Mouse (Mus musculus) c-Kit-positive CD71-positive TER-119-negative erythroid progenitor cells, embryonic 14.5 days (primary cell): ENCODE results near the gene Rbp1.

Experiments
- DNase-seq: peaks from one replicate; pipeline ENCODE4 v3.0.0-alpha.2; 2013; ENCODE audit warnings: low read depth

The Rbp1 gene

GRCm38 (mm10) chr9:98425351-98425880 lies 2.7 kb downstream of the Rbp1 start:
- no peak for DNase-seq

DNA sequence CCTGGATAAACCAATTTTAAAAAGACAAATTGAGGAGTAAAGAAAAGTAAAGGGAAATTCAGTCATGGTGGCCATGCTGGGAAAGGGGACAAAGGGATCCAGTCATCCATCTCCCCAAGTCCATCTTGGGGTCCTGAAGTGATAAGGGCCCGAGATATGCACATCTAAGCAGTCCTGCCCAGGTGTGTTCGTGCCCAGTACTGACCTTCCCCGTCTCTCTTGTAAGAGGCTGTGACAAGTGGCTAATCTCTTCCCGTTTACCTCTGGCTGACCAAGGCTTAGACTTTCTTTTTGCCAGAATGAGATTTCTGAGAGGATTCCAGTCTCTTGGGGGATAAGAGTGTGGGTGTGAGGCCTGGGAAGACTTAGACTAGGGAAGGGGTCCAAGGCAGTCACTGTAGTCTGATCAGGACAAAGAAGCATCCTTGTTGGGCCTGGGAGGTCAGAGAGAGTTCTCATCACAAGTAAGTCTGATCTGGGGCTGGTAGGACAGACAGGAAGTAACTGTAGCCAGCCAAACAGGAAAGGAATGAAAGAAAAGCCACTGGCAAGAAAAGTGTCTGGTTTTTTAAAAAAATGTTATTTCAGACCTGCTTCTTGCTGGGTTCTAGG lies 5.3 kb downstream of the Rbp1 start:
- DNase-seq = no peak

GRCm38 (mm10) chr9:98428783-98429182 lies 6.0 kb downstream of the Rbp1 start:
- DNase-seq = no peak

DNA sequence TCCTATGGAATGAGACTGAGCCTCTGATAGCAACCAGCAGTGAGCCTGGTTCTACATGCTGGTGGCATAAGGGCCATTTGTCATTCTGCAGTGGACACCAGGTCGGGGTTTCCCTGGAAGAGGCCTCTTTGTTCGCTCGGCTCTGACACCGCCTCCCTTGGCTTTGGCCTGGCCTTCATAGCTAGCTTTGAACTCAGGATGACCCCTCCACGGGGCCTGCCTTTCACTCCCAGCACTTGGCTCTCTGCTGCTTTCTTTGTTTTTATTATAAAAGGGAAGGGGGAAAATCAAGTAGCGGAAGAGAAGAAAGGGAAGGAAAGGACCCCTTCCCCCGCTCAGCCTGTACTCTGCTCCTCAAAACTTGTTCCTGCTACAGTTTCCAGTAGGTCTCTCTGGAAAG lies 7.0 kb downstream of the Rbp1 start:
- no peak for DNase-seq

DNA sequence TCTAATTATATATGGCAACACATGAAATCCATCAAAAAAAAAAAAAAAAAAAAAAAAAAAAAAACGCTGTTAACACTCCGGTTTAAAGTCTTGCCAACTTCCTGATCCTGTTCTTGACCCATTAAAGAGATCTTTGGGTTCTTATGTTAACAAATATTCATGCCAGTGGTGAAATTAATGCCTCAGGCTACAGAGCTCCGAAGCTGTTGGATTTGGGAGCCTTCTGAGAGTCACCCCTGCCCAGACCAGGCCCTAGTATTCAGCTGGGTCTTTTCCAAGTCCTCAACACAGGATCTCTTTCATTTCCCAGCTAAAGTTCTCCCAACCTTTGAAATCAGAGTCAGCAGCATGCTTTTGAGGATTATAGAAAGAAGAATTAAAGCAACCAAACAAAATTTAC lies 7.8 kb downstream of the Rbp1 start:
- no peak for DNase-seq

DNA sequence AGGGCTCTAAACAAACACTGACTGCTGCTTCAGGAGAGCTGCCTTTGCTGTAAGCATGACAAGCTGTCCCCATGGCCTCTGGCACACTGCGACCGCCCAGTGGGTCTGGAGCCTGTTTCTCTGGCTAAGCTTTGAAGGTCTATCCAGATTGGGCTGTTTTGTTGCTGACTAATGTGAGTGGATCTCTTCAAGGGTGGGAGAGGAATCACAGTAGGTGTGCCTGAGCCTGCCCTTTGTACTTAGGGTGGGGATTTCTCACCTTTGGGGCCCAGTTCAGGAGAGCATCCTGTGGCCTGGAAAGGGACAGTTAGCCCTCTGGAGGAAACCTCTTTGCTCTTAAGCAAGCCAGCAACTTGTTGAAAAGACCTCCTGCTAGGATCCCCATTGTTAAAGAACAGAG lies 10.3 kb downstream of the Rbp1 start:
- no peak for DNase-seq

GRCm38 (mm10) chr9:98433956-98434588 lies 11.3 kb downstream of the Rbp1 start:
- DNase-seq = no peak

GRCm38 (mm10) chr9:98437819-98438218 lies 15.1 kb downstream of the Rbp1 start:
- no peak for DNase-seq

DNA sequence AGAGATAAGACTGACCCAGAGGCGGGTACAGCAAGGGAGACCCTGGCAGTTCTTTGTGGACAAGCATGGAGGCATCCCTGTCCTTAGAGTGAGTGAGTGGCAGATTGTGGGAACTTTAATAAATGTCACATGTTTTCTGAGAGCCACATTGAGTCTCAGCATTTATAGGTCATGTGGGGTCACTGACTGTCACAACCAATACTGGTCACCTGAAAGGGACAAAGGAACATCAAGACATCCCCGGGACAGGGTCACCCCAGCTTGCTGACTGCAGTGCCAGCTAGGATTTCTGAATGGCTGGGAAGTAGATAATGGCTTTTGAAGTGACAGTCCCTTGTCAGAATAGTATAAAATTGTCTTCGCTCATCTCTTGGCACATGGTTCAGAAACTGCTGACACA lies 16.3 kb downstream of the Rbp1 start:
- no peak for DNase-seq

GRCm38 (mm10) chr9:98442638-98443037 lies 19.9 kb downstream of the Rbp1 start:
- DNase-seq = peak; percentile 19

DNA sequence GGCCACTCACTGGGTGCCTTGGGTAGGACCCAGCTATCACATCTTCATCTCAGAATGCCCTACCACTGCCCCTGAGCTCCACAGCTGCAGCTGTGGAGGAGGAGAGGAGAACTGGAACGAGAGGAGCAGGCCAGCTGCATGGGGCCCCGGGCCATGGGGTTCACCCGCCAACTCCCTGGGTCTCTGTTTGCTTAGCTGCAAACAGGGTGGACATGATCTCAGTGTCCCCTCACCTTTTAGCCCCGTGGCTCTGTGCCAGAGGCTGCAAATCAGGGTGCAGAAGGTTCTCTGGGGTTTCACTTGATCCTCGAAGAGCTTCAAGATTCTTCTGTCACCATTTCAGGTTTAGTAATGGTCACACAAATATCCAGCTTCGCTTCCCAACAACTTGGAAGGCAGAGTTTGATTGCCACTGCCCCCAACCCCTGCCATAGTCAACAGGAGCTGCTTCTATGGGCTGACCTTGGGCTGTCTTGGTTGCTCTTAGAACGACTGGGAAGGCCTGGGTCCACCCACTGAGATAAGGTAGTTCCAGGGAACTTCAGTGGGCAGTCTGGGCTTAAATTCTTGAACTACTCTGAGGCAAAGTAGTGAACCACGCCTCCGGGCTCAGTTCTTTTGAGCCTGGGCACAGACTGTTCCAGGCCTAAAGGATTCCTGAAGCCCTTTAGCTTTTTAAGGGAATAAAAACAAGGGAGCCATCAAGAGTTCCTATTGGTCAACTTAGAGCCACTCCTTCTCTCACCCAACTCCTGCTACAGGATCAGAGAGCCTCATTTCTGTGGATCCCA lies 22.8 kb downstream of the Rbp1 start:
- DNase-seq = no peak

GRCm38 (mm10) chr9:98450976-98451375 lies 28.2 kb downstream of the Rbp1 start:
- no peak for DNase-seq

GRCm38 (mm10) chr9:98466709-98467108 lies 43.9 kb downstream of the Rbp1 start:
- no peak for DNase-seq

DNA sequence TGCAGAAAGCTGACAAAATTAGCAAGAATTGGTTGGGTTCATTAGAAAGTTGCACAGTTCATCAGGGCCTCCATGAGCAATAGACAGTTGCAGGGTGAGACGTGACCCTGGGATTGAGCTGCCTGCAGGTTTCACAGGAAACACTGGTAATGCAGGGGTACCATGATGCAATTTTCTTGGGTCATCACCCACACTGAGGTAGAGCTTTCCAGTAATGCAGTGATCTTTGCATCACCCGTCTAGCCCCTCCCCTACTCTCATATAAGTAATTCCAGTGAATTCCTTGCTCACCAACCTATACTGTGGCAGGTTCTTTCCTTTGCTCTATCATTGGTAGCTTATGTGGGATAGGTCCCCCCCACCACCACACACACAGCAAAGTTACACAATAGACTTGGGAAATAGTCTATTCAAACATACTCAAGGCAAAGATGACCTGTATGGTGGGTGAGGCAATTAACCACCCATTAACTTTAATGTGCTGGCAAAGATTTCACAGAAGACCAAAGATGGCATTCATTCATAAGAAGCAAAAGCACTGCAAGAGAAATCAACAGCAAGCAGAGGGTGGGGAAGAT lies 57.5 kb downstream of the Rbp1 start:
- no peak for DNase-seq

DNA sequence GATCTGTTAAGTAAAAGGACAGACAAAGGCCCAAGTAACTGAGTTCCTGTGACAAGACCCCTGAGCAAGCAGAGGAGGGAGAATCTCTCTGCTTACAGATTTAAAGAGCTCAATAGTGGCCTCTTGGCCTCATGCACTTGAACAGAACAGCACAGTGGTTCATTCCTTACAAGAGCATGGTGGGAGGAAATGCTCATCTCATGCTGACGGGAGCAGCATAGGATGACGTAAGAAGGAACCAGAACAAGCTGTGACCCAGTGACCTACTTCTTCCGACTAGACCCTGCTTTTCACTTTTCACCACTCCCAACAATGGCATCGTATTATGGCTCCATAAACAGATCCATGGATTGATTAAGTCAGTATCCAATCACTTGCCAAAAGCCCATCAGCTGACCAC lies 59.5 kb downstream of the Rbp1 start:
- no peak for DNase-seq

DNA sequence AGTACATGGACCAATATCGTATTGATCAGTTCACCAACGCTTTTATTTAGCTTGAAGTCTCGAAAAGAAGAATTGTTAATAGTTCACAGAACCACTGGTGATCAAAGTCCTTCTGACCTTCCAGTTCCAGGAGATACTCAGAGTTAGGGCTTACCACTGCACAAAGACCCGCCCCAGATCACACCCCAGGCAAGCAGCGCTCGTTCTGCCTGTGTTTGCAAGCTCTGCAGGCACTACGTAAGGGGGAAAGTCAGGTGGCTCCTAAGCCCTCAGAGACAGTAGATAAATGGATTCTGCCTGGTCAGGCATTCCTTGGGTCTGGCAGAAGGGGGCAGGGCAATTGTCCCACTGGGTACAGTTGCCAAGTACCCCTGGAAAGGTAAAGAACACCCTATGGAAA lies 62.3 kb downstream of the Rbp1 start:
- DNase-seq = no peak

- no peak for DNase-seq
Measured at GRCm38 (mm10) chr9:98485815-98486214, 63.1 kb downstream of the Rbp1 start, which contains the start of gene Rbp2. Gene Rbp2, plus strand, starts transcription at chr9:98486115.

DNA sequence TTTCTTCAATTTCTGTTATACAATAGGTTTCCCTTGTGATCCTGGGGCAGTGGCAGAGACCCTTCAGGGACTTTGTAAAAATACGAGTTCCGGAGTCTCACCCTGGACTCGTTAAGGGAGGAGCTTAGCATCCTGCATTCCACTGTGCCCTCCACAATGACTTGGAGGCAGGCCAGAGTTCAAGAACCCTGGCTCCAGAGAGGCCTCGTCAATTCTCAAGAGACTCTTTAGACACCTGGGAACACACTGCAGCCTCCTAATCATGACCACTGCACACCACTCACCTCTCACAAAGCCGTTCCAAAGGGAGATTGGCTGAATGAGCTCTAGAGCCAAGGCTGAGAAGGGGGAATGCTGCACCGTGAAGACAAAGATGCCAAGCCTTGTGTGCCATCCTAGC lies 64.5 kb downstream of the Rbp1 start:
- DNase-seq = no peak

DNA sequence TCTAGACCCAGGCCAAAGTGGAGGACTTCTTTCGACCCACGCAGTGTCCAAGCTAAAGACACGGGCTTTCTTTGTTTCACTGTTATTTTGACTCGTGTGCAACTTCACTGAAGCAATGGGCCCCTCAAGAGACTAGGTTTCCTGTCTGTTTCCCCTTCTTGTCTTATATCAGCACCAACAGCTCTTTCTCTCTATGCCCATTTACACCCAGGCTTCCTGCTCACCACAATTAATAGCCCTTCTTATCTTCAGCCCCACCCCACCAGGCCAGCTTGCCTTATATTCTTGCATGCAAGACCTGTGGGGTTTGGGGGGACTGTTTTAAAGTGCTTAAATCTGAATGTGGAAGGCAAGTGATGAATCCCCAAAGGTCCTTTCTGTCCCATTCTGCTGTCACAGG lies 66.8 kb downstream of the Rbp1 start:
- peak; percentile 73 for DNase-seq

DNA sequence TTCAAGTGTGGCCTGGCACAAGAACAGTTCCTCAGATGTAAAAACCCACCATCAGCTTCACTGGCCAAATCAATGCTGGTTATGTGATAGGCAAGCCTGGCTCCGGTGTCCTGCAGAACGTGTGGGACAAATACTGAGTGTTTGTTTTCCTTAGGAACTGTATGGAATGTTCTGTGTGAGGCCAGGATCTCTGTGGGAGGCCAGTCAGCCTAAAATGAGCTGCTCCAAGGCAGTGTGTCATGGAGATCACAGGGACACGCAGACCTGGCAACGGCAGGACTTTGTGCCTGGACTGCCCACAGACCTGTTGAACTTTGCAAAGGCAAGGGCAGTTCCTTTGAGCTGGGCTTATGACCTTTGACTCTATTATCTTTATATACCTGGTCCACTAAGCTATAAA lies 67.4 kb downstream of the Rbp1 start:
- DNase-seq = no peak

GRCm38 (mm10) chr9:98491071-98491470 lies 68.3 kb downstream of the Rbp1 start:
- no peak for DNase-seq

GRCm38 (mm10) chr9:98492212-98492611 lies 69.5 kb downstream of the Rbp1 start:
- DNase-seq = no peak

- no peak for DNase-seq
Measured at GRCm38 (mm10) chr9:98492821-98493220, 70.1 kb downstream of the Rbp1 start.
